Mouse (Mus musculus): Measurements from ENCODE around the gene Aoc3. TPM values are rescaled to one million over a fixed set of nuclear protein-coding genes. Genes with fewer than 3 reads are reported as not detected.
"Not testable (repeated sequence)": the region's sequence is repeated elsewhere in the genome, so short reads cannot be mapped to it uniquely, and the experiment has no call there.

The Aoc3 gene
- total RNA-seq, 2 experiments from 2014 or later: 0.63 TPM

GRCm38 (mm10) chr11:101312150-101312549 is 18.3 kb upstream of the Aoc3 start:
- H3K27ac ChIP-seq: no peak overlapping the region
- intact Hi-C loops (cut with DNase I): no loop called here
- no peak for TF ChIP-seq CTCF (IDR thresholded peaks at IDR 0.05)
- DNase-seq (ENCODE audit: extremely low spot score in 1 of 2, low spot score in 2 of 2): no peak
- H3K4me3 ChIP-seq: no peak overlapping the region

GRCm38 (mm10) chr11:101314567-101314966 is 15.8 kb upstream of the Aoc3 start:
- no peak; the same call in 1 of the 2 replicates for TF ChIP-seq CTCF (IDR thresholded peaks at IDR 0.05)
- H3K4me3 ChIP-seq: no peak overlapping the region
- no peak overlapping the region for H3K27ac ChIP-seq
- DNase-seq (ENCODE audit: extremely low spot score in 1 of 2, low spot score in 2 of 2): no peak
- intact Hi-C loops (cut with DNase I): no loop called here

GRCm38 (mm10) chr11:101315082-101315650 is 15.2 kb upstream of the Aoc3 start:
- intact Hi-C loops (cut with DNase I): no loop called here
- Histone ChIP-seq H3K4me3 (peak overlapping the region; percentile 100), H3K27ac (peak overlapping the region; percentile 87)
- DNase-seq (ENCODE audit: extremely low spot score in 1 of 2, low spot score in 2 of 2): no peak
- TF ChIP-seq CTCF (IDR thresholded peaks at IDR 0.05): no peak

- intact Hi-C loops (cut with DNase I): no loop called here
- TF ChIP-seq CTCF (IDR thresholded peaks at IDR 0.05): no peak; the same call in 1 of the 2 replicates
- Histone ChIP-seq H3K27ac (peak within 1 kb of the TSS; percentile 87), H3K4me3 (peak within 1 kb of the TSS; percentile 100)
- peak; percentile 92 to 95 for DNase-seq (ENCODE audit: extremely low spot score in 1 of 2, low spot score in 2 of 2)
These were observed 14.5 kb upstream of the Aoc3 start, which contains the start of gene Psme3 for GRCm38 (mm10) chr11:101315665-101316500. Gene Psme3 (plus strand): TSS chr11:101316213.

- H3K4me3 ChIP-seq: peak overlapping the region; percentile 100
- no peak for TF ChIP-seq CTCF (IDR thresholded peaks at IDR 0.05)
- DNase-seq (ENCODE audit: extremely low spot score in 1 of 2, low spot score in 2 of 2): peak in 1 of 2 experiments; percentile 19
- intact Hi-C loops (cut with DNase I): no loop called here
- peak overlapping the region; percentile 87 for H3K27ac ChIP-seq
These were observed 13.9 kb upstream of the Aoc3 start for GRCm38 (mm10) chr11:101316501-101316917.

GRCm38 (mm10) chr11:101323609-101324008 is 6.8 kb upstream of the Aoc3 start:
- Histone ChIP-seq H3K4me3 (no peak overlapping the region), H3K27ac (no peak overlapping the region)
- intact Hi-C loops (cut with DNase I): loop anchor here (1.0 kb wide), 1 partner anchor 72 kb away; no protein-coding TSS in a partner anchor

GRCm38 (mm10) chr11:101324763-101325162 is 5.6 kb upstream of the Aoc3 start, which contains the start of gene Aoc2:
Gene Aoc2 (plus strand): TSS chr11:101325063.
- TF ChIP-seq CTCF (IDR thresholded peaks at IDR 0.05): no peak
- intact Hi-C loops (cut with DNase I): no loop called here
- no peak within 1 kb of the TSS for H3K4me3 ChIP-seq
- no peak for DNase-seq (ENCODE audit: extremely low spot score in 1 of 2, low spot score in 2 of 2)
- H3K27ac ChIP-seq: no peak within 1 kb of the TSS

More at GRCm38 (mm10) chr11:101323609-101324008, 6.8 kb upstream of the Aoc3 start:
- peak; percentile 63 to 75 for DNase-seq (ENCODE audit: extremely low spot score in 1 of 2, low spot score in 2 of 2)
- peak; percentile 97 for TF ChIP-seq CTCF (IDR thresholded peaks at IDR 0.05)

- DNase-seq (ENCODE audit: extremely low spot score in 1 of 2, low spot score in 2 of 2); intact Hi-C loops (cut with DNase I); H3K4me3 ChIP-seq; H3K27ac ChIP-seq: not testable (repeated sequence)
These were observed 5.2 kb upstream of the Aoc3 start for GRCm38 (mm10) chr11:101325201-101325600.

- no peak for TF ChIP-seq CTCF (IDR thresholded peaks at IDR 0.05)
- intact Hi-C loops (cut with DNase I): no loop called here
- DNase-seq (ENCODE audit: extremely low spot score in 1 of 2, low spot score in 2 of 2): no peak
- Histone ChIP-seq H3K27ac (no peak overlapping the region), H3K4me3 (no peak overlapping the region)
These were observed 4.3 kb upstream of the Aoc3 start for GRCm38 (mm10) chr11:101326147-101326546.

GRCm38 (mm10) chr11:101327311-101327710 is 3.1 kb upstream of the Aoc3 start:
- no peak for DNase-seq (ENCODE audit: extremely low spot score in 1 of 2, low spot score in 2 of 2)
- no peak overlapping the region for H3K4me3 ChIP-seq
- no peak overlapping the region for H3K27ac ChIP-seq
- TF ChIP-seq CTCF (IDR thresholded peaks at IDR 0.05): no peak
- intact Hi-C loops (cut with DNase I): no loop called here

- no peak for TF ChIP-seq CTCF (IDR thresholded peaks at IDR 0.05)
- peak; percentile 21 to 38 for DNase-seq (ENCODE audit: extremely low spot score in 1 of 2, low spot score in 2 of 2)
- no peak overlapping the region for H3K4me3 ChIP-seq
- H3K27ac ChIP-seq: no peak overlapping the region
- intact Hi-C loops (cut with DNase I): no loop called here
These were observed 1.3 kb upstream of the Aoc3 start for GRCm38 (mm10) chr11:101328941-101329635.

- H3K27ac ChIP-seq; intact Hi-C loops (cut with DNase I); DNase-seq (ENCODE audit: extremely low spot score in 1 of 2, low spot score in 2 of 2); H3K4me3 ChIP-seq: not testable (repeated sequence)
These were observed 556 bp downstream of the Aoc3 start for GRCm38 (mm10) chr11:101330961-101331360.
